Mouse (Mus musculus) neural tube, embryonic 15.5 days (tissue): ENCODE data around the gene Kmt2e. TPM values are rescaled to one million over a fixed set of nuclear protein-coding genes. Genes with fewer than 3 reads are reported as not detected.
"Not testable (repeated sequence)": the region's sequence is repeated elsewhere in the genome, so short reads cannot be mapped to it uniquely, and the experiment has no call there.

Experiments
- ATAC-seq: fragments of 200-750 bp; cut with Nextera tagmentation; 2 replicates; pipeline ENCODE4 v1.8.0; 2017; ENCODE audit warnings: mild to moderate bottlenecking, moderate TSS enrichment, moderate library complexity; ENCODE audit not compliant: low FRiP score
- H3K27ac ChIP-seq: fragments of 300-500 bp; sonication (generic); replicated peaks from 2 replicates; pipeline ENCODE4 v1.5.1; 2015; ENCODE audit warnings: mild to moderate bottlenecking, inconsistent platforms
- H3K27me3 ChIP-seq: fragments of 300-500 bp; sonication (generic); replicated peaks from 2 replicates; pipeline ENCODE4 v1.6.1; 2015; ENCODE audit warnings: inconsistent platforms
- H3K36me3 ChIP-seq: fragments of 300-500 bp; sonication (generic); 2 replicates; pipeline ENCODE4 v1.6.1; 2015; ENCODE audit warnings: inconsistent platforms
- H3K4me1 ChIP-seq: fragments of 300-500 bp; sonication (generic); 2 replicates; pipeline ENCODE4 v1.6.1; 2015; ENCODE audit warnings: inconsistent platforms
- H3K4me2 ChIP-seq: fragments of 300-500 bp; sonication (generic); 2 replicates; pipeline ENCODE4 v1.6.1; 2015; ENCODE audit warnings: inconsistent platforms, mild to moderate bottlenecking, moderate library complexity
- H3K4me3 ChIP-seq: fragments of 300-500 bp; sonication (generic); replicated peaks from 2 replicates; pipeline ENCODE4 v1.5.1; 2015; ENCODE audit warnings: mild to moderate bottlenecking, inconsistent platforms
- H3K9ac ChIP-seq: fragments of 300-500 bp; sonication (generic); replicated peaks from 2 replicates; pipeline ENCODE4 v1.6.1; 2015; ENCODE audit warnings: mild to moderate bottlenecking, inconsistent platforms
- H3K9me3 ChIP-seq: fragments of 300-500 bp; sonication (generic); replicated peaks from 2 replicates; pipeline ENCODE4 v1.6.1; 2016; ENCODE audit warnings: inconsistent platforms
- WGBS: fragments of 180-500 bp; shearing (Covaris S2); methylation state at CpG from one replicate; pipeline ENCODE4 v1.1.7; 2015; ENCODE audit warnings: mixed read lengths; 5-methylcytosine and 5-hydroxymethylcytosine counted together
- polyA plus RNA-seq: library from polyadenylated mRNA; unstranded; fragments of >200 nt; fragmentation: Nextera tagmentation; extraction: Ambion mirVana; gene quantifications from 2 replicates; pipeline ENCODE4 v1.2.1, GENCODE M21; 2015

Kmt2e gene
- polyA plus RNA-seq, 1 experiment from 2014 or later, result 147 TPM

DNA sequence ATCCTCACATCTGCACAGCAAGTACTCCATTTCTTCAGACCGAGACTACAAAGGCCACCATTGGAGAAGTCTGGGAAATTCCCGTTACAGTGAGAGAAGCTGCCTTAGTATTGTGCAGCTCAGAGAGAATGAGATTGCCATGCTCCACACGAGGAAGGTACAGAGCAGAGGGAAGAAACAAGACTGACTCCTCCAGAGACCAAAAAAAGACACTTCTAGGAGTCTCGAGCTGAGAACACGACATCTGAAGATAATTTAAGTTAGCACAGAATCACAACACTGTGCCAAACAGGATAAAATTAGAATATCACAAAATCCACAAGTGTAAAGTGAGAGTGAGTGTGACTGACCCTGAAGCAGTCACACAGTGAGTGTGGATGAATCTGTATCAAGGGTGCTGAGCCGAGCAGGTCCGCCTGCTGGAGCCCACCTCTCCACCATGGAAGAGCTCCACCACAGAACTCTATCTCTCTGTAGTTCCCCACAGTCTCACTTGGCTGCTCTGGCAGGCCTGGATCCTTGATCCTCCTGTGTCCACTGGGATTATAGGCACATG is 97.4 kb downstream of the Kmt2e start:
- Histone ChIP-seq H3K4me2 (no peak overlapping the region), H3K4me3 (no peak overlapping the region), H3K27ac (no peak overlapping the region), H3K9me3 (no peaks in the 10 kb centered on the region), H3K9ac (no peak overlapping the region), H3K4me1 (no peaks in the 10 kb centered on the region), H3K36me3 (peaks cover 14% of the 10 kb centered on the region), H3K27me3 (no peaks in the 10 kb centered on the region)
- 91% methylated on average over 7 of the region's 7 CpGs for WGBS
- no peak for ATAC-seq

- Histone ChIP-seq H3K4me1 (no peaks in the 10 kb centered on the region), H3K27ac (no peak overlapping the region; the same call in 1 of the 2 replicates), H3K36me3 (peaks cover 27% of the 10 kb centered on the region), H3K9me3 (no peaks in the 10 kb centered on the region), H3K4me2 (no peak overlapping the region), H3K27me3 (no peaks in the 10 kb centered on the region), H3K9ac (no peak overlapping the region), H3K4me3 (no peak overlapping the region)
- 88% methylated on average over 7 of the region's 7 CpGs for WGBS
- no peak for ATAC-seq
These were observed 101.5 kb downstream of the Kmt2e start for GRCm38 (mm10) chr5:23535692-23536091.

- Histone ChIP-seq H3K4me3 (no peak overlapping the region), H3K4me2 (no peak overlapping the region), H3K4me1 (no peaks in the 10 kb centered on the region), H3K27ac (no peak overlapping the region), H3K9me3 (no peaks in the 10 kb centered on the region), H3K9ac (no peak overlapping the region), H3K36me3 (0 out of 2 replicates have a peak, but pooled peaks cover 3% of the 10 kb centered on the region), H3K27me3 (no peaks in the 10 kb centered on the region)
- WGBS, result 82% methylated on average over 5 of the region's 5 CpGs
- no peak for ATAC-seq
These were observed 117.4 kb downstream of the Kmt2e start for GRCm38 (mm10) chr5:23551687-23552086.

DNA sequence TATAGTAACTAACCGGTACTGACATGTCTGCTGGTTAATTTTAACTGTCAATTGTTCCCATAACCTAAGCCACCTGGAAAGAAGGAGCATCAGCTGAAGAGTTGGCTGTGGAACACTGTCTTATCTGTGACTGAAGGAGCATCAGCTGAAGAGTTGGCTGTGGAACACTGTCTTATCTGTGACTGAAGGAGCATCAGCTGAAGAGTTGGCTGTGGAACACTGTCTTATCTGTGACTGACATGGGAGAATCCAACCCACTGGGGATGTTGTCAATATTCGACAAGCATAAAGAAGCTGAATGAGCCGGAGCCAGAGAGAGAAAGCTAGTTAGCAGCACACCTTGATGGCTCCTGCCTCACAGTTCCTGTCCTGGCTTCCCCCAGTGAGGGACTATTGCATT is 119.1 kb downstream of the Kmt2e start:
- WGBS, result 71% methylated on average over 3 of the region's 3 CpGs
- not testable (repeated sequence) for H3K27me3 ChIP-seq, H3K27ac ChIP-seq, H3K9me3 ChIP-seq, H3K36me3 ChIP-seq, H3K4me1 ChIP-seq, H3K4me3 ChIP-seq, ATAC-seq, H3K9ac ChIP-seq, H3K4me2 ChIP-seq
